Mouse (Mus musculus) embryonic facial prominence, embryonic 13.5 days (tissue): ENCODE measurements around the gene Akr1e1. TPM values are rescaled to one million over a fixed set of nuclear protein-coding genes. Genes with fewer than 3 reads are reported as not detected.
"Not testable (repeated sequence)": the region's sequence is repeated elsewhere in the genome, so short reads cannot be mapped to it uniquely, and the experiment has no call there.

ENCODE experiments used
- ATAC-seq: fragments of 200-750 bp; cut with Nextera tagmentation; 2 replicates; pipeline ENCODE4 v1.8.0; 2017; ENCODE audit warnings: low read depth; ENCODE audit not compliant: insufficient number of reproducible peaks, insufficient read depth, low FRiP score, low TSS enrichment
- H3K27ac ChIP-seq: fragments of 300-500 bp; sonication (generic); 2 replicates; pipeline ENCODE4 v1.5.1; 2015; ENCODE audit warnings: moderate library complexity, mild to moderate bottlenecking, inconsistent platforms
- H3K27me3 ChIP-seq: fragments of 300-500 bp; sonication (generic); 2 replicates; pipeline ENCODE4 v1.6.1; 2015; ENCODE audit warnings: mild to moderate bottlenecking, inconsistent platforms
- H3K36me3 ChIP-seq: fragments of 300-500 bp; sonication (generic); 2 replicates; pipeline ENCODE4 v1.6.1; 2015; ENCODE audit warnings: mild to moderate bottlenecking, inconsistent platforms
- H3K4me1 ChIP-seq: fragments of 300-500 bp; sonication (generic); 2 replicates; pipeline ENCODE4 v1.6.1; 2015; ENCODE audit warnings: inconsistent platforms
- H3K4me2 ChIP-seq: fragments of 300-500 bp; sonication (generic); 2 replicates; pipeline ENCODE4 v1.6.1; 2015; ENCODE audit warnings: moderate library complexity, mild to moderate bottlenecking, inconsistent platforms
- H3K4me3 ChIP-seq: fragments of 300-500 bp; sonication (generic); 2 replicates; pipeline ENCODE4 v1.5.1; 2015; ENCODE audit warnings: mild to moderate bottlenecking, inconsistent platforms
- H3K9ac ChIP-seq: fragments of 300-500 bp; sonication (generic); 2 replicates; pipeline ENCODE4 v1.6.1; 2015; ENCODE audit warnings: mild to moderate bottlenecking, inconsistent platforms
- H3K9me3 ChIP-seq: fragments of 300-500 bp; sonication (generic); 2 replicates; pipeline ENCODE4 v1.6.1; 2016; ENCODE audit warnings: inconsistent platforms
- WGBS: fragments of 180-500 bp; shearing (Covaris S2); methylation state at CpG from one replicate; pipeline ENCODE4 v1.1.7; 2015; ENCODE audit warnings: mixed read lengths; 5-methylcytosine and 5-hydroxymethylcytosine counted together
- polyA plus RNA-seq: library from polyadenylated mRNA; unstranded; fragments of >200 nt; fragmentation: Nextera tagmentation; extraction: Ambion mirVana; gene quantifications from 2 replicates; pipeline ENCODE4 v1.2.1, GENCODE M21; 2015

Akr1e1 gene
- 36.9 and 42.3 TPM in 2 replicates for polyA plus RNA-seq

DNA sequence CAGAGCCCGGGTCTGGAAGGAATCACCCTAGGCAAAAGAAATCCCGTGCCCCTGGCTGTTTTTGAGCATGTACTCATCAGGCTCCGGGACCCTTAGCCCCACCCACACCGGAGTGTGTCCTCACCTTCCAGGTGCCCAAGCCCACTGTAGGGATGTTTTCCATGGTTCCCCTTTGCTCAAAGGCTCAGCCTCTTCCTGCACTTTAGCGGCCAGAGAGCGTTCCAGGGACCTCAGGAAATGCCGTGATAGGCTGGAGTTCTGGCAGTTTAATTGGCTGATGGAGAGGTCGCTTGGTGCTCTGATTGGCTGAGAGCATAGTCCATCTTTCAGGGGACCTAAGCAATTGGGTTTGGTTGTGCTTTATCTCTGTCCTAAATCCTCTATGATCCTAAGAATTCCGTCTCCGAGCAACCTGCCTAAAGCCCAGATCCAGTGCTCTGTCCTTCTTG is at the start of gene Akr1e1:
Akr1e1 (minus strand) TSS at position 214 of the 449 bp plus-strand sequence.
- Histone ChIP-seq H3K4me1 (no peaks in the 10 kb centered on the region), H3K36me3 (peaks cover under 1% of the 10 kb centered on the region; the same call in 1 of the 2 replicates), H3K4me3 (peak within 1 kb of the TSS; percentile 64), H3K4me2 (peak within 1 kb of the TSS; percentile 65), H3K9ac (peak within 1 kb of the TSS; percentile 81), H3K27me3 (no peaks in the 10 kb centered on the region), H3K27ac (peak within 1 kb of the TSS; percentile 74), H3K9me3 (no peaks in the 10 kb centered on the region)
- ATAC-seq: peak; percentile 100
- 7% methylated on average over 10 of the region's 10 CpGs for WGBS

DNA sequence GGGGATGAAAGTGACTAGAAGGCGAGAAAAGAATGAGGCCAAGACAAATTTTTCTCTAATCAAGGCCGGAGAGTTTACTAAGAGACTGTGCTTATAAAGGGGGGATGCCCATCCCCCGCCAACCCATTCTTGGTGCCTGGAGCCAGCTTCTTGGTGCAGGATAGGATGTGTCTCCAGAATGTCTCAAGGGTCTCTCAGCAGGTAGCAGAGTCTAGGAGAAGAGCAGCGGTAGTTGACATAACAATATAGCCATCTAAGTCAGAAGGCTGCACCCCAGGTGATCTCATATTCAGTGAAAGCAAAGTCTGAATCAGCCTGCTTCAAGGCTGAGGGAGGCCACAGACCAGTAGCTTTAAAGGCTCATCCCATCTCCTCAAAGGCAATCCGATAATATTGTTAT is 49.4 kb upstream of the Akr1e1 start:
- Histone ChIP-seq H3K4me3 (no peak overlapping the region), H3K9ac (no peak overlapping the region), H3K4me1 (no peaks in the 10 kb centered on the region), H3K4me2 (no peak overlapping the region), H3K9me3 (no peaks in the 10 kb centered on the region), H3K27me3 (no peaks in the 10 kb centered on the region), H3K36me3 (no peaks in the 10 kb centered on the region), H3K27ac (no peak overlapping the region)
- ATAC-seq: no peak
- WGBS: 84% methylated on average over 5 of the region's 5 CpGs

DNA sequence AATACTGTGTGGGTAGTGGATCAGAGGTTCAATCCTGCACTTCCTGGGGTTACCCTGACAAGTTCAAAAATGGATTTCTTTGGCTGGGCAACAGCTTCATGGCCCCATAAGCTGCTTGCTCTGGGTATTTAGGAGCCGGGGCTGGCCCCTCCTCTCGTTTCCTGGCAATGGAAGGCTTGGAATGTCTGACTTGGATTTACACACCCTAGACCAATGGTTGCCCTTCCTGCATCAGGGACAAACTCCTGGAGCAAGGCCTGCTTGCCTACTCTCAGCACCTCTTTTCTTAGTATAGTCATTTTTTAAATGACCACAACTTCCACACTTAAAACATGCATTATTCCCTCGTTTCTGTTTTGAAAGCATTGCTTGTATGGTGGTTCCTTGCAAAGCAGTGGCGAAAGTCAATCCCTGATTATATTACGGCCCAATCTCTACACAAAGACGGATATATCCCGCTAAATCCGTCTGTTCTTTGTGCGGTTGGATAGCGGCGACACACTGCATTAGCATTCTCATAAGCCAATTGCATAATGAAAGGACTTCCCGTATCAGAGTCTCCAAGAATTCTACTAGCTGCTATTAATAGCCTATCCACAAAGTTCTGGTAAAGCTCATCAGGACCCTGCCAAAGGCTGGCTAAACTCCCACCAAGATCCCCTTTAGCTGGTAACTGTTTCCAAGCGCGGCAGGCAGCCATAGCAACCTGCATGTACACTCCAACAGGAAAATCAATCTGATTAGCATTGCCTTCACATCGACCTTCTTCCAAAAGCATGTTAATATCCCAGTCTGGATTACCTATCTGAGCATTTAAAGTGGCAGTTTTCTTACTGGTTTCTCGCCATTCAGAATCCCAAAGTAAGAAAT is 47.5 kb upstream of the Akr1e1 start:
- 86% methylated on average over 16 of the region's 16 CpGs for WGBS
- Histone ChIP-seq H3K27me3 (no peaks in the 10 kb centered on the region), H3K9me3 (no peaks in the 10 kb centered on the region), H3K27ac (no peak overlapping the region), H3K9ac (no peak overlapping the region), H3K4me3 (no peak overlapping the region), H3K4me2 (no peak overlapping the region), H3K4me1 (no peaks in the 10 kb centered on the region), H3K36me3 (no peaks in the 10 kb centered on the region)
- no peak for ATAC-seq

DNA sequence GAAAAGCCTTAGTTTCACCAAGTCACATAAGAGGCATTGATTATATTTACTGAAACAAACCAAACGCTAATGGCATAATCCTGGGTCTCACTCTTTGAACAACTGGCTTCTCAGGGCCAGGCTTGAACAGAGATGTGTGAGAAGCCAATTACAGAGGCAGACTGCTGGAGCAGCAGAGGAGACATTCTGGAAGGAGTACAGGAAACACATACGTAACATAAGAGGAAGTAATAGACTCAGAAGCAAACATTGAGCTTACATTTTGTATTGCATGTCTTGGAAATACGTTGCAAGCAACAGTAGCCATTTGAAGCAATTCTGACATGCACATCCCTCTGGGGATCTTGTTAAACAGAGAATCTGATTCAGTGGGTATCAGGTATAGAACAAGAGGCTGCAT is 41.2 kb upstream of the Akr1e1 start:
- H3K36me3 ChIP-seq: no peaks in the 10 kb centered on the region
- no peak overlapping the region for H3K4me3 ChIP-seq
- H3K9me3 ChIP-seq: no peaks in the 10 kb centered on the region
- no peaks in the 10 kb centered on the region for H3K4me1 ChIP-seq
- no peak for ATAC-seq
- WGBS: 68% methylated on average over 3 of the region's 3 CpGs
- H3K27me3 ChIP-seq: no peaks in the 10 kb centered on the region
- H3K4me2 ChIP-seq: no peak overlapping the region
- no peak overlapping the region for H3K9ac ChIP-seq
- H3K27ac ChIP-seq: no peak overlapping the region

DNA sequence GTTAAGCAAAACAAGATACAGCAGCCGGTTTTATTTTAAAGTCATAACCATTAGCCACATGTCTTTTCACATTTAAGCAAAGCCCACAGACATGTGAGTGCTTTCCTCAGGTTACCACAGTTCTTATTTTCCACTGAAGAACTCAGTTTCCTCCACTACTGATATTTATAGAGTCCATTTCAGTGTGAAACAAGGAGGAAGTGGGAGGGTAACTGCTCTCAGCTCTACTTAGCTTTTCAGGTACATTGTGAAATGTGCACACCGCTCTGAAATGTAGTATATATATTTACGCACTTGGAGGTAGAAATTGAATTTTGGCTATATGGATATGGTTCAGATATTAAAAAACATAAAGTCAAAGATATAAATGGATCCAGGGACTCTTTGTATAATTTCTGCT is 36.3 kb upstream of the Akr1e1 start:
- ATAC-seq: no peak
- WGBS: 84% methylated on average over 3 of the region's 3 CpGs
- H3K9ac ChIP-seq: no peak overlapping the region

DNA sequence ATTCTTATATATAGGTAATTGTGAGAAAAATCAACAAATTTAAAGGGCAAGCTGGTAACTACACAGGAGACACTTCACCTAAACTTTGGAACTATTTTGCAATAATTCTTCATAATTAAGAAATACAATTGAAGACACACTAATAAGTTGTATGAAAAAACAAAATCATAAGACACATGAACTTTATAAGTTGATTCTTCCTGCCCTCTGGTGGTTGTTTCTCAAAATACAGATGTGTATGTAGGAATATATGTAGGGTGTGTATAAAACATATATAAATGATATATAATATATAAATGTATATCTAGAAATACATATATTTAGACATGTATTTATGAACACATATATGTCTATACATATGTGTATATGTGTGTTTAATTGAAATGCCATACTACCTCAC is 1.9 kb upstream of the Akr1e1 start:
- ATAC-seq: no peak

More for the DNA sequence above, 36.3 kb upstream of the Akr1e1 start:
- Histone ChIP-seq H3K9me3 (no peaks in the 10 kb centered on the region), H3K27me3 (no peaks in the 10 kb centered on the region), H3K36me3 (no peaks in the 10 kb centered on the region), H3K27ac (no peak overlapping the region), H3K4me3 (no peak overlapping the region), H3K4me2 (no peak overlapping the region), H3K4me1 (no peaks in the 10 kb centered on the region)

DNA sequence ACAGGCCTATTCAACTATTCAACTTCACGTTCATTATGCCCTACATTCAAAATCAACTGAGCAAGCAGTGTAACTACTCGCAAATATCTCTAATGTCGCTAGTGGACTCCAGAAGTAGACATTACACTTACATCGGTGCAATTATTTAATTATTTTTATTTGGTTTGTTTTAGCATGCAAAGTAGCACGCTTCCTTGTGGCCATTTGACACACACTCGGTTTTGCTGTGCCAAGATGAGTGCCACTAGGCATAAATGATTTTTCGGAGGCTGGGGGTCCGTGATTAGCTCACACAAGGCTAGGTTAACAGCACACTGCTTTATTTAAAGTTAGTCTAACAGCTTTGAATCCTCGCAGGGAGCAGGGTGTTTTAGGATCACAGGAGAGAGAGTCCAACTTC is 444 bp downstream of the Akr1e1 start:
- H3K4me2 ChIP-seq: peak overlapping the region; percentile 65
- no peaks in the 10 kb centered on the region for H3K27me3 ChIP-seq
- no peaks in the 10 kb centered on the region for H3K9me3 ChIP-seq
- no peak; the same call in 1 of the 2 replicates for ATAC-seq
- peaks cover 5% of the 10 kb centered on the region; the same call in 1 of the 2 replicates for H3K36me3 ChIP-seq
- peak overlapping the region; percentile 74 for H3K27ac ChIP-seq
- peak overlapping the region; percentile 64 for H3K4me3 ChIP-seq
- no peaks in the 10 kb centered on the region for H3K4me1 ChIP-seq
- H3K9ac ChIP-seq: peak overlapping the region; percentile 81
- WGBS: 32% methylated on average over 9 of the region's 9 CpGs

More for the DNA sequence above, 1.9 kb upstream of the Akr1e1 start:
- no peak overlapping the region for H3K27ac ChIP-seq
- no peak overlapping the region for H3K4me3 ChIP-seq
- no peak overlapping the region for H3K9ac ChIP-seq
- H3K36me3 ChIP-seq: no peaks in the 10 kb centered on the region
- H3K4me1 ChIP-seq: no peaks in the 10 kb centered on the region
- no peaks in the 10 kb centered on the region for H3K27me3 ChIP-seq
- H3K9me3 ChIP-seq: no peaks in the 10 kb centered on the region
- no peak overlapping the region for H3K4me2 ChIP-seq

DNA sequence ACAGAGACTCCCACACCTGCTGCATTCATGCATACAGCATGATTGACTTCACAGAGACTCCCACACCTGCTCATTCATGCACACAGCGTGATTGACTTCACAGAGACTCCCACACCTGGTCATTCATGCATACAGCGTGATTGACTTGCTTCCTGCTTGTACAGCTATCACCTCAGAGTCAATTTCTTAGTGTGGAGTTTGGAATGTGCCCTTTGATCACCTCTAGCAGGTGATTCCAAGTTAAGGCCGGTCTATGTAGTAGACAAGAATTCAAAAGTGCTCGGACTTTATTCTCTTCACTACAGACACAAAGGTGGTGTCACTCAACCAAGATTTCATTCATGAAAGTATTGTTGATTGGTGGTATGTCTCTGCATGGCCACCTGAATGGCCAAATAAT is 2.2 kb downstream of the Akr1e1 start:
- no peaks in the 10 kb centered on the region for H3K9me3 ChIP-seq
- 83% methylated on average over 4 of the region's 4 CpGs for WGBS
- no peaks in the 10 kb centered on the region for H3K27me3 ChIP-seq
- H3K4me3 ChIP-seq: no peak overlapping the region
- H3K9ac ChIP-seq: no peak overlapping the region
- no peak overlapping the region for H3K27ac ChIP-seq
- H3K4me1 ChIP-seq: no peaks in the 10 kb centered on the region
- H3K36me3 ChIP-seq: peaks cover 10% of the 10 kb centered on the region
- no peak for ATAC-seq
- no peak overlapping the region for H3K4me2 ChIP-seq

DNA sequence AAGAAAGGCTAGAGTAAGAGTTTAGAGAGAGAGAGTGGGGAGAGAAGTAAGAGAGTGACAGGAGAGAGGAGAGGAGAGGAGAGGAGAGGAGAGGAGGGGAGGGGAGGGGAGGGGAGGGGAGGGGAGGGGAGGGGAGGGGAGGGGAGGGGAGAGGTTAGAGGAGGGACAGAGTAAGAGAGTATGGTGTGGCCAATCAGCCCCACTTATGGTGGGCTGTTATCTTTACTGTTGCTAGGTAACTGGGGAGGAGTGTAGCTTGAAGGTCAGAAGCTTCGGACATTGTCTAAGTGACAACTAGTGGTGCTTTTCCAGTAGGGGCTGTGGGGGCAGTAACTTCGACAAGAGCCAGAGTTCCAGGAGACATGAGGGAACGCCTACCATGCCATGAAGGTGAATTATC is 5.5 kb downstream of the Akr1e1 start:
- not testable (repeated sequence) for H3K4me2 ChIP-seq, H3K4me1 ChIP-seq, H3K27ac ChIP-seq, ATAC-seq, H3K9ac ChIP-seq, H3K4me3 ChIP-seq, H3K27me3 ChIP-seq, H3K9me3 ChIP-seq
- WGBS: 84% methylated on average over 3 of the region's 3 CpGs
- H3K36me3 ChIP-seq: peaks cover 32% of the 10 kb centered on the region

DNA sequence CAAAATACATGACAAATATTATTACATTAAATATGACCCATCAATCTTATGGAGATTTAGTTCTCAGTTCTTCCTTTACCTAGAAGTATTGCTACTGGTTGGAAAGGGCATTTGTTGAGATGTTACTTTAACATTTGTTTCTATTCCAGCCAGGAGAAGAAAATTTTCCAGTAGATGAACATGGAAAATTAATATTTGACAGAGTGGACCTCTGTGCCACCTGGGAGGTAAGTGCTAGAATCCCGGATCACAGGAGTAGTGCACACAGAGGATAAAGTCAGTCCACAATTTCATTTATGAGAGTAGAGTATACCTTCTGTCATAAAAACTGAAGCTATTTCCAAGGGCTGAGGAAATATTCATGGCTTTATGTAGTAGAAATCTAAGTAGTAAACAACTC is 32.1 kb downstream of the Akr1e1 start:
- ATAC-seq: no peak
- no peak overlapping the region for H3K27ac ChIP-seq
- H3K9ac ChIP-seq: no peak overlapping the region
- H3K4me2 ChIP-seq: no peak overlapping the region
- no peaks in the 10 kb centered on the region for H3K9me3 ChIP-seq
- no peaks in the 10 kb centered on the region for H3K4me1 ChIP-seq
- H3K36me3 ChIP-seq: no peaks in the 10 kb centered on the region
- no peak overlapping the region for H3K4me3 ChIP-seq
- WGBS: 86% methylated on average over 1 of the region's 1 CpGs
- no peaks in the 10 kb centered on the region for H3K27me3 ChIP-seq

DNA sequence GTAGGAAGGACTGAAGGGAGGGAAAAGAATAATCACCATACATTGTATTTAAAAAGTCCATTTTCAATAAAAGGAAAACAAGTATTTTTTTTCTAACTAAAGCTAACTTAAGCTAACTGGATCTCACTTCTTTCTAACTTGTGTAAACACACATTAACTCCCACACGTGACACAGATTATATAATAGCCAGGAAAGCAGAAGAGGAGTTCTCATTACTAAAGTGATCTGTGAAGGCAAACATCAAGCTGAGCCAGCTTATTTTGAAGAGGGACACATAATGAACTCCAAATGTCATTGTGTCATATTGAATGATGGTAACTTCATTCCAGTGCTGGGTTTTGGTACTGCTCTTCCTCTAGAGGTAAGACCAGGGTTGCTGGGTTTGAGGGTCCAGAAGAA is 35.1 kb downstream of the Akr1e1 start, which contains the start of gene Akr1c21:
Akr1c21 (plus strand) TSS at position 205 of the 400 bp plus-strand sequence.
- WGBS: 62% methylated on average over 1 of the region's 1 CpGs
- no peak for ATAC-seq
- H3K9me3 ChIP-seq: no peaks in the 10 kb centered on the region

DNA sequence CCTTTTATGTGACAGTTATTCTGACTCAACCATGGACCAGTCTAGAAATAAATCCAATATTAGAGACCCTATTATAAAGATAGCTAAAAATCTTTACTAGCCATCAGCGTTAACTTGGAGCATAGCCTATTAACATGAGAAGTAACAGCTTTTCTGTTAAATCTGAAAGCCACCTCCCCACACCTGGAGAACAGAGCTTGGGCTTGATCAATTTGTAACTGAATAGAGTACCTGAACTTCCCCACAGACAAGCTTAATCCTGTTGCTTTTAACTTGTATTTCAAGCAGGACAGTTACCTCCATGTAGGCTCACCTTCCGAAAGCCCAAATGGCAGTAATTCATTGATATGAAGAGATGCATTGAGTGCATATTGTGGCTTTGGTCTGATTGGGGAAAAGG is 43.0 kb downstream of the Akr1e1 start:
- no peak overlapping the region for H3K27ac ChIP-seq
- H3K27me3 ChIP-seq: no peaks in the 10 kb centered on the region
- WGBS: 76% methylated on average over 2 of the region's 2 CpGs

More for the DNA sequence above, 35.1 kb downstream of the Akr1e1 start, which contains the start of gene Akr1c21:
- Histone ChIP-seq H3K4me2 (no peak within 1 kb of the TSS), H3K4me1 (no peaks in the 10 kb centered on the region), H3K27me3 (no peaks in the 10 kb centered on the region), H3K36me3 (no peaks in the 10 kb centered on the region), H3K27ac (no peak within 1 kb of the TSS), H3K4me3 (no peak within 1 kb of the TSS), H3K9ac (no peak within 1 kb of the TSS)

More for the DNA sequence above, 43.0 kb downstream of the Akr1e1 start:
- no peak for ATAC-seq
- no peak overlapping the region for H3K4me2 ChIP-seq
- no peaks in the 10 kb centered on the region for H3K4me1 ChIP-seq
- H3K9me3 ChIP-seq: no peaks in the 10 kb centered on the region
- H3K9ac ChIP-seq: no peak overlapping the region
- no peak overlapping the region for H3K4me3 ChIP-seq
- no peaks in the 10 kb centered on the region for H3K36me3 ChIP-seq
